Mouse (Mus musculus): ENCODE data around the gene Crtc1. TPM values are rescaled to one million over a fixed set of nuclear protein-coding genes. Genes with fewer than 3 reads are reported as not detected.
A peak's percentile ranks its signal among the peaks of the same experiment; 100 is the strongest.

Gene Crtc1
- total RNA-seq, 1 experiment: 4.9 TPM

DNA sequence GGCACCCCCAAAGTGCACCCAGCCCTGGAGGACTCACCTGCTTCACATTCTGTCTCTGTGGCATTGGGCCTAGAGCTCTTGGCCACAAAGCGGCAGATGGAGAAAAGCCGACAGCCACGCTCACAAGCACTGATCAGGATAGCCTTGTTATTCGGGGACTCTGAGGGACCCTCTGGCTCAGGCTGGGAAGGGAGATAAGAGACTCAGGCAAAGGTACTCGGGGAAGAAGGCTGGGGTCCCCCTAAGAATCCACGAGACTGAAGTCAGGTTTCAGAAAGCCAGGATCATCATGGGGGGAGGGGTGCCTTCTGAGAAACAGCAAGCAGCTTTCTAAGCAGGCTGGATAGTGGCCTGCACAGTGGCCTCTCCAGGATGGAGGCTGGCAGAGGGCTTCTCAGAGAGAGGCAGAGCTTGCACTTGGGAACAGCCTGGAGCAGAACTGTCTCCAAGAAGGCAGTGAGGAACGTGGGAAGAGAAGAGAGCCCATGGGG is 46.9 kb upstream of the Crtc1 start:
- H3K4me3 ChIP-seq (ENCODE audit: insufficient read depth in 1 of 2, low read depth in 1 of 2, low read length in 2 of 2, poor library complexity in 1 of 2, severe bottlenecking in 1 of 2): no peak overlapping the region
- DNase-seq (ENCODE audit: low read depth, low spot score): no peak

GRCm38 (mm10) chr8:70482943-70483342 is 43.6 kb upstream of the Crtc1 start:
- H3K9me3 ChIP-seq (ENCODE audit: control insufficient read depth, insufficient read depth, low read depth, low read length): no peaks in the 10 kb centered on the region
- H3K27ac ChIP-seq (ENCODE audit: insufficient read depth, low read depth, low read length, poor library complexity, severe bottlenecking): no peak overlapping the region
- in situ Hi-C loops (cut with MboI; ENCODE audit: low sequenced_read_pairs in 2 of 2, unreplicated experiment in 2 of 2): no loop called here
- no peak for TF ChIP-seq ZNF384 (IDR thresholded peaks at IDR 0.05; ENCODE audit: low read depth, low read length)
- TF ChIP-seq HCFC1 (IDR thresholded peaks at IDR 0.05; ENCODE audit: borderline replicate concordance, insufficient read depth, low read length): no peak
- no peak for TF ChIP-seq MAFK (IDR thresholded peaks at IDR 0.05; ENCODE audit: insufficient read depth, low read depth, low read length)
- no peak for TF ChIP-seq CHD2 (IDR thresholded peaks at IDR 0.05; ENCODE audit: low read depth, low read length)
- no peaks in the 10 kb centered on the region for H3K36me3 ChIP-seq (ENCODE audit: control insufficient read depth, insufficient read depth, low read length, poor library complexity, severe bottlenecking)
- no peak for DNase-seq (ENCODE audit: low read depth, low spot score)
- H3K4me1 ChIP-seq (ENCODE audit: control insufficient read depth in 2 of 2, insufficient read depth in 2 of 2, low read length in 2 of 2, poor library complexity in 1 of 2): peaks cover 2 to 16% of the 10 kb centered on the region in 2 experiments; a peak in 2 of 4 replicates
- no peak overlapping the region for H3K4me3 ChIP-seq (ENCODE audit: insufficient read depth in 1 of 2, low read depth in 1 of 2, low read length in 2 of 2, poor library complexity in 1 of 2, severe bottlenecking in 1 of 2)
- no peak overlapping the region for H3K9ac ChIP-seq (ENCODE audit: insufficient read depth, low read depth, low read length, poor library complexity, severe bottlenecking)

More for the DNA sequence above, 46.9 kb upstream of the Crtc1 start:
- in situ Hi-C loops (cut with MboI; ENCODE audit: low sequenced_read_pairs in 2 of 2, unreplicated experiment in 2 of 2): no loop called here
- Histone ChIP-seq H3K4me1 (ENCODE audit: control insufficient read depth in 2 of 2, insufficient read depth in 2 of 2, low read length in 2 of 2, poor library complexity in 1 of 2) (peaks cover 7 to 20% of the 10 kb centered on the region in 2 experiments; a peak in 2 of 4 replicates), H3K27ac (ENCODE audit: insufficient read depth, low read depth, low read length, poor library complexity, severe bottlenecking) (no peak overlapping the region), H3K9ac (ENCODE audit: insufficient read depth, low read depth, low read length, poor library complexity, severe bottlenecking) (no peak overlapping the region), H3K36me3 (ENCODE audit: control insufficient read depth, insufficient read depth, low read length, poor library complexity, severe bottlenecking) (no peaks in the 10 kb centered on the region), H3K9me3 (ENCODE audit: control insufficient read depth, insufficient read depth, low read depth, low read length) (no peaks in the 10 kb centered on the region)
- TF ChIP-seq ZC3H11A (IDR thresholded peaks at IDR 0.05; ENCODE audit: borderline replicate concordance, low read depth, low read length) (no peak), HCFC1 (IDR thresholded peaks at IDR 0.05; ENCODE audit: borderline replicate concordance, insufficient read depth, low read length) (no peak), CHD2 (IDR thresholded peaks at IDR 0.05; ENCODE audit: low read depth, low read length) (no peak), MAFK (IDR thresholded peaks at IDR 0.05; ENCODE audit: insufficient read depth, low read depth, low read length) (no peak), ZNF384 (IDR thresholded peaks at IDR 0.05; ENCODE audit: low read depth, low read length) (no peak)

GRCm38 (mm10) chr8:70481908-70482307 is 42.5 kb upstream of the Crtc1 start:
- in situ Hi-C loops (cut with MboI; ENCODE audit: low sequenced_read_pairs in 2 of 2, unreplicated experiment in 2 of 2): no loop called here
- H3K27ac ChIP-seq (ENCODE audit: insufficient read depth, low read depth, low read length, poor library complexity, severe bottlenecking): no peak overlapping the region
- peaks cover 0 to 14% of the 10 kb centered on the region in 2 experiments; a peak in 1 of 4 replicates for H3K4me1 ChIP-seq (ENCODE audit: control insufficient read depth in 2 of 2, insufficient read depth in 2 of 2, low read length in 2 of 2, poor library complexity in 1 of 2)

DNA sequence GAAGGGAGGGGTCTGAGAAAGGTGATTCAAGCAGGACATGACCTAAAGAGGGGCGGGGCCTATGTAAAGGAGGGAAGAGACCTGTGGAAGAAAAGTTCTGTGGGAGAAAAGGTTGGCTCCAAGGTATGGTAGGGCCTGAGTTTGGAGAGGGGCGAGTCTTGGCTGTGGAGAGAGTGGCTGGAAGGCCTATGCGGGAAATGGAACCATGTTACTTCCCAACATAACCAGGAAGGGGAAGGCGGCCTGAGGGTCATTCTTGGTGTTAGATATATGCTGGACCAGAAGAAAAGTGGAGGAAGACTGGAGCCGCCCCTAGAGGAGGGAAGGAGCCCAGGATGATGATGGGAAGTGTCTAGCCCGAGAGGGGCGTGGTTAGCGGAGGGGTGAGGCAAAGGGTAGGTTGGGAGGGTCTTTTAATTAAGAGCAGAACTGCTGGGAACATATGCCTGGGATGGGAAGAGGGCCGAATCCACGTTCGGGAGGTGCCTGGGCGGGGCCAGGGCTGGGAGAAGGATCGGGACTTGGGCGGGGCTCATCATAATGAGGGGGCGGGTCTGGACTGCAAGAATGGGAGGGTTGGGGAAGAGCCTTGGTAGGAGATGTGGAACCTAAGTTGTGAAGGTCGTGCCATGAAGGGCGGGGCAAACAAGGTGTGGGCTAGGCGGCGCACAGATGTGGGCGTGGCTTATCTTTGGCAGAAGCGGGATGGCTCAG is 38.0 kb upstream of the Crtc1 start:
- TF ChIP-seq ZC3H11A (IDR thresholded peaks at IDR 0.05; ENCODE audit: borderline replicate concordance, low read depth, low read length): no peak
- no peak for TF ChIP-seq ZNF384 (IDR thresholded peaks at IDR 0.05; ENCODE audit: low read depth, low read length)
- TF ChIP-seq HCFC1 (IDR thresholded peaks at IDR 0.05; ENCODE audit: borderline replicate concordance, insufficient read depth, low read length): peak; percentile 54; the same call in 1 of the 2 replicates
- TF ChIP-seq MAFK (IDR thresholded peaks at IDR 0.05; ENCODE audit: insufficient read depth, low read depth, low read length): no peak
- Histone ChIP-seq H3K27ac (ENCODE audit: insufficient read depth, low read depth, low read length, poor library complexity, severe bottlenecking) (peak overlapping the region; percentile 59), H3K9ac (ENCODE audit: insufficient read depth, low read depth, low read length, poor library complexity, severe bottlenecking) (peak overlapping the region; percentile 21; the same call in 1 of the 2 replicates), H3K4me1 (ENCODE audit: control insufficient read depth in 2 of 2, insufficient read depth in 2 of 2, low read length in 2 of 2, poor library complexity in 1 of 2) (peaks cover 0 to 7% of the 10 kb centered on the region in 2 experiments; a peak in 1 of 4 replicates), H3K9me3 (ENCODE audit: control insufficient read depth, insufficient read depth, low read depth, low read length) (no peaks in the 10 kb centered on the region), H3K4me3 (ENCODE audit: insufficient read depth in 1 of 2, low read depth in 1 of 2, low read length in 2 of 2, poor library complexity in 1 of 2, severe bottlenecking in 1 of 2) (peak overlapping the region; percentile 52 to 96), H3K36me3 (ENCODE audit: control insufficient read depth, insufficient read depth, low read length, poor library complexity, severe bottlenecking) (peaks cover 3% of the 10 kb centered on the region; the same call in 1 of the 2 replicates)
- in situ Hi-C loops (cut with MboI; ENCODE audit: low sequenced_read_pairs in 2 of 2, unreplicated experiment in 2 of 2): no loop called here
- peak; percentile 92 for DNase-seq (ENCODE audit: low read depth, low spot score)

More at GRCm38 (mm10) chr8:70481908-70482307, 42.5 kb upstream of the Crtc1 start:
- TF ChIP-seq CHD2 (IDR thresholded peaks at IDR 0.05; ENCODE audit: low read depth, low read length): no peak
- TF ChIP-seq MAFK (IDR thresholded peaks at IDR 0.05; ENCODE audit: insufficient read depth, low read depth, low read length): no peak
- no peak for TF ChIP-seq ZC3H11A (IDR thresholded peaks at IDR 0.05; ENCODE audit: borderline replicate concordance, low read depth, low read length)
- TF ChIP-seq ZNF384 (IDR thresholded peaks at IDR 0.05; ENCODE audit: low read depth, low read length): no peak
- no peak for TF ChIP-seq HCFC1 (IDR thresholded peaks at IDR 0.05; ENCODE audit: borderline replicate concordance, insufficient read depth, low read length)
- Histone ChIP-seq H3K9ac (ENCODE audit: insufficient read depth, low read depth, low read length, poor library complexity, severe bottlenecking) (no peak overlapping the region), H3K4me3 (ENCODE audit: insufficient read depth in 1 of 2, low read depth in 1 of 2, low read length in 2 of 2, poor library complexity in 1 of 2, severe bottlenecking in 1 of 2) (no peak overlapping the region), H3K36me3 (ENCODE audit: control insufficient read depth, insufficient read depth, low read length, poor library complexity, severe bottlenecking) (no peaks in the 10 kb centered on the region), H3K9me3 (ENCODE audit: control insufficient read depth, insufficient read depth, low read depth, low read length) (no peaks in the 10 kb centered on the region)
- no peak for DNase-seq (ENCODE audit: low read depth, low spot score)
